Mouse (Mus musculus): ENCODE data around the gene Suox. TPM values are rescaled to one million over a fixed set of nuclear protein-coding genes. Genes with fewer than 3 reads are reported as not detected.
A peak's percentile ranks its signal among the peaks of the same experiment; 100 is the strongest.
"Not testable (repeated sequence)": the region's sequence is repeated elsewhere in the genome, so short reads cannot be mapped to it uniquely, and the experiment has no call there.

Suox gene
- total RNA-seq (2021) = 22.1 and 30.0 TPM in 2 replicates
- long read RNA-seq, experiment 1, transcript Suox-201 (4 exons, 2,497 nt) = major isoform, 19 of 25 reads
- long read RNA-seq, experiment 1, partial matches to known transcripts = 5 of 25 reads
- long read RNA-seq, experiment 1, other reads (novel, unspliced or antisense) = 1 of 25 reads
- long read RNA-seq, experiment 2, transcript Suox-201 (4 exons, 2,497 nt) = major isoform, 23 of 31 reads
- long read RNA-seq, experiment 2, partial matches to known transcripts = 8 of 31 reads
- long read RNA-seq, experiment 2, other reads (novel, unspliced or antisense) = 0 of 31 reads

DNA sequence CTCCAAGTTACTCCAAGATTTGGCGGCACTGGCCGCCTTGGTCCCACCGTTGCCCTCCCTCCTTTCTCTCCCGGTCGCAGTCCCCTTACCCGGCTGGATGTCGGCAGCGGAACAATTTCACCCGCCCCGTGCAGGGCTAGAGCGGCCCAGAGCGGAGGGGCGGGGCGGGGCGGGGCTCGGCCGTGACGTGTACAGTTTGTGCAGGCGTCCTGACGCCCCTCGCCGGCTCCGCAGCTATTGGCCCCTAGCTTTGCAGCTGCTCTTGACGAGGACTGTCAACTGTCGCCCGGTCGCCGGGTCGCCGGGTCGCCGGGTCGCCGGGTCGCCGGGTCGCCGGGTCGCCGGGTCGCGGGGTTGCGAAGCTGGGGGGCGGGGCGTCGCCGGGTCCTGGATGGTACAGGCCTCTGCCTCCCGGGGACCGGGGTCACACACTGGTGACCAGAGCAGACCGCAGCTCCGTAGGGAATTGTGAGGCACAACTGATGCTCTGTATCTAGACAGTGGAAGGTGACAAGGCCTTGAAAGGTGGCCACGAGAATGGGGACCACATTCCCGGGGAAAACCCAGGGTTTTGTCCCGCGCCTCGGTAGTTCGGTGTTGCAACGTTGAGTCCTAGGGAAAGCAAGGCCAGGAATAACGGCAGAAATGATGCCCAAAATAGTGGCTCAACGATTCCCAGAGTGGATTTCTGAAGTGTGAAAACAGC, at the start of gene Suox:
TSS of gene Suox (minus strand) at position 311 of the 706 bp plus-strand sequence.
- peak; percentile 86 for DNase-seq

DNA sequence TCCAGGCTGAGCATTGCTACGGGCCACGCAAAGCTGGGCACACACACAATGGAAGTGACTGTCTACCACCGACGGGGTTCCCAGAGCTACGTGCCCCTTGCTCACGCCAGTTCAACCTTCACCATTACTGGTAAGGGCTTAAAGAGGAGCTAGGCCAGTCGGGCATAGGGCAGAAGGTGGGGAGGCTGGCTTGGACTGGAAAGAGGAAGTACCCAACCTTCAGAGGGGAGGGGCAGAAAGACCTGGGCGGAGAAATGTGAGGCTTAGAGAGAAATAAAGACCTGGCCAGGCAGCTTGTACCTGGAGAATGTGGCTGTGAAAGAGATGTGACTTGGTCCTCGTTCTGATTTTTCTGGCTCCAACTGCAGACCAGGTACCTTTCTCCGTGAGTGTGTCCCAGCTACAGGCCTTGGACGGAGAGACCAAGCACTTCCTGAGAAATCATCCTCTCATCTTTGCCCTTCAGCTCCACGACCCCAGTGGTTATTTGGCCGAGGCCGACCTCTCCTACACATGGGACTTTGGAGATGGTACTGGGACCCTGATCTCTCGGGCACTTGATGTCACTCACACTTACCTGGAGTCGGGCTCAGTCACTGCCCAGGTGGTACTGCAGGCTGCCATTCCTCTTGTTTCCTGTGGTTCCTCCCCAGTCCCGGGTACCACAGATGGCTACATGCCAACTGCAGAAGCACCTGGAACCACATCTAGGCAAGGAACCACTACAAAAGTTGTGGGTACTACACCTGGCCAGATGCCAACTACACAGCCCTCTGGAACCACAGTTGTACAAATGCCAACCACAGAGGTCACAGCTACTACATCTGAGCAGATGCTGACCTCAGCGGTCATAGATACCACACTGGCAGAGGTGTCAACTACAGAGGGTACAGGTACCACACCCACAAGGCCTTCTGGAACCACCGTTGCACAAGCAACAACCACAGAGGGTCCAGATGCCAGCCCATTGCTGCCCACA, 42.0 kb upstream of the Suox start:
- peak; percentile 22 for DNase-seq

- not testable (repeated sequence) for DNase-seq
Measured at GRCm38 (mm10) chr10:128711318-128711717, 37.4 kb upstream of the Suox start.

GRCm38 (mm10) chr10:128705317-128705693, 31.4 kb upstream of the Suox start:
- peak; percentile 25 for DNase-seq

DNA sequence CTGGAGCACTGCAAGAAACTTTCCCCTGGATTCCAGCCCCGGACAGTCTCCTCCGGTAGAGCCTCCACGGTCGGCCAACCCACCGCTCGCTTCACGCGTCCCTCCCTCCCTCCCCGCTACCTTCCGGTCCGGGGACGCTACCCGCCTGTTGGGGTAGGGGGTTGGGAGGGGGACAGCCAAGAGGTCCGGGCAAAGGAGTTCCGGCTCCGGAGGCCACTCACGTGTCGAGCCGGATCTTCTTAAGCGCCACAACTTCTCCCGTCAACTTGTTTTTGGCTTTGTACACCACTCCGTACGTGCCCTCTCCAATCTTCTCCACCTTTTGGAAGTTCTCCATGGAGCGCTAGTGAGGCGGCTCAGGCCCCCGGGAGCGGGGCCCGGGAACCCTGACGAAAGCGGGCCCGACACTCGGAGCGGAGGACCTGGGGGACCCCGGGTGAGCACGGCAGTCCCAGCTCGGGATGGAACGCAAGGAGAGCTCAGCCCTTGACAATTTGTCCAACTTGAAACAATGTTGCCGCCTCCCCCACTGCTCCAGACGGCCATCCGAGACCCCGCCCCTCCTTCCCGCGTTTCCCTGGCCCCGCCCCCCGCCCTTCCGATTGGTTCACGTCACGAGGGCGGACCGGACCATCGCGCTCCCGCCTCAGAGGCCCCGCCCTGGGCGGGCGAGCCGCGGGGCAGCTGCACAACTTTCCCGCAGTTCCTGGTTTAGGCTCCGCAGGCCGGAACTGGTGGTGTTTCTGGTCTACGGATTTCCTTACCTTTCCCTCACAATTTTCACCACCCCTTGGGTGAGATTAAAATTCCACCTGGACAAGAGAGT, 30.8 kb upstream of the Suox start, which contains the start of gene Cdk2:
TSS of gene Cdk2 (minus strand) at position 541 of the 826 bp plus-strand sequence.
- DNase-seq = peak; percentile 97

DNA sequence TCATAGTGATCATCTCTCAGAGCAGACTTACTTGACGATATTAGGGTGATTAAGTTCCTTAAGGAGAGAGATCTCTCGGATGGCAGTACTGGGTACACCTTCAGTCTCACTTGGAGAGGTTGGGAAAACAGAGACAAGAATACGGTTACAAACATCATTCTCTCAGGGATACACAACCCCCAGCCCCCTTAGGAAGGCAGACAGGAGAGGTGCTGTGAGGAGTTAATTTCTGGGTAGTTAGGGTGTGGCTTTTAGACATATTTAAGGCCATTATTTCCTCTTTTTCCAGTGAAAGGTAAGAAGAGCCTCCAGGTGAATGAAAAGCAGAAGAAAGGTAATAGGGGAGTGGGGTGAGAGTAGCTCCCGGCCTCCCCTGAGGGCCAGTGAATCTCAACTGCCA, 30.0 kb upstream of the Suox start, which contains the start of gene Pmel:
TSS of gene Pmel (plus strand) at position 301 of the 400 bp plus-strand sequence.
- DNase-seq = no peak

- peak; percentile 45 for DNase-seq
Measured at GRCm38 (mm10) chr10:128702328-128703007, 28.6 kb upstream of the Suox start.

DNA sequence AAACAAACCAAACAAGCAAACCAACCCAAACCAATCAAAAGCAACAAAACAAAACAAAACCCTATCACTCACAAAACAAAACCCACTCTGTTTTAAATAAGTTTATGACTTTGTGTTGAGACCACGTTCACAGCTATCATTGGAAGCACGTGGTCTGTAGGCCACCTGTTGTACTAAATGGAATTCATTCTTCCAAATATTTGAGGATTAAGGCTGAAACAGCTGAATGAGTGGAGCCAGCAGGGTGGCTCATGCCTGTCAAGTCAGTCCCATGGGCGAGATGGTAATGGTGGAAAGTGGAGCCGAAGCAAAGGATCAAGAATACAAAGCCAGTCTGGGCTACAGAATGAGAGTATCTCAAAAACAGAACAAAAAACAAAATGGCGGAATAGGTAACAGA, 26.8 kb upstream of the Suox start:
- DNase-seq = no peak

DNA sequence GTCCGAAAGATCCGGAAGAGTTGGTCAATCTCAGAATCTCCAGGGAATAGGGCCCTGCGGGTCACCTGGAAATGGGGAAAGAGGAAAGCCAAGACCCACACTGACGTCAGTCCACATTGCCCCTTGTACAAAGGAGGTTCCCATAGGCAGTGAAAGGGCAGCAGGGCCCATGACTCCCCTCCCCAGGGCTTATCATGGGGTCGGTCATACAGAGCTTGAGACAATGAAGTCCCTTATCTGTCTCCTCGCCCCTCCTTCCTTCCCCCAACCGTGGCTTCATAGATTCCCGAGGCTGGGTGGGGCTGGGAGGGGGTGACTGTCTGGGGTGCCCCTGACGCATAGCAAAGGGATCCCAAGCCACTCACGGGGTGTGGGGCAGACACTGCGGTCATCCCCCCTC, 25.7 kb upstream of the Suox start:
- no peak for DNase-seq

DNA sequence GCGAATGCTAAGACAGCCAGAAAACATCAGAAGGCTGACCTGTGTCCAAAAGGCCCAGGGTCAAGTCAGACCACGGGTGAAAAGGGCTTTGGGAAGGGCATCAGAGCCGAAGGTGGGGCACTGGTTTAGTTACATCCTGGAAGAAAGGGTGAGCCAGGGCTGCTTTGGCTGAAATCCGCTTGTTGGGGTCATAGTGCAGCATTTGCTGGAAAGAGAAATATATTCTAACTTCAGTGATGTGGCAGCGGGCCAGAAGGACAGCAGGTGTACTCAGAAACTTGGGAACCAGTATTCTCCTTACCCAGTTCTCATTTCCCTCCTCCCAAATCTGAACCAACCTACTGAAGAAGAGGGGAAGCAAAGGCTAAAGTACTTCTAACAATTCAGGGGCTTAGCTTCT, 25.1 kb upstream of the Suox start:
- DNase-seq = no peak

DNA sequence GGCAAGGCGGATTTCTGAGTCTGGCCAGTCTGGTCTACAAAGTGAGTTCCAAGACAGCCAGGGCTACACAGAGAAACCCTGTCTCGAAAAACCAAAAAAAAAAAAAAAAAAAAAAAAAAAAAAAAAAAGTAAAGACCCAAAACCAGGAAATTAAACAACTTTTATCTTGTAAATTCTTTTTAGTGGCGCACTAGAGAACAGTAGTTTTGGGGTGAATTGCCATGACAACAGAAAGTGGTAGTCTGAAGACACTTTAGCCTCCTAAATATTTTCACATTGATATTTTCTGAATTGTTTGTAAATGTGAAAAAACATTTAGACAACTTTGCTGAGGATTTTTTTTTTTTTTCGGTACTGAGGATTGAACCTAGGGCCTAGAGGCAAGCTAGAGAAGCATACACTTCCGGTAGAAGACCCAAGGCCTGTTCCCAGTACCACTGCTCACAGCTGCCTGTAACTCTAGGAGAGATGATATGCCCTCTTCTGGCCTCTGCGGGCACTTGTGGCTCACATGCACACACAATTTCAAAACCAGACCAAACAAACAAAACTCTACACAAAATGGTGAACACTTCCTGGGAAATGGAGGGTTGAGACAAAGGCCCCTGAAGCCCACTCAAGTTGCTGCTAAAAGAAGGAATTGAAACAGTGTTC, 23.3 kb upstream of the Suox start:
- DNase-seq = no peak

DNA sequence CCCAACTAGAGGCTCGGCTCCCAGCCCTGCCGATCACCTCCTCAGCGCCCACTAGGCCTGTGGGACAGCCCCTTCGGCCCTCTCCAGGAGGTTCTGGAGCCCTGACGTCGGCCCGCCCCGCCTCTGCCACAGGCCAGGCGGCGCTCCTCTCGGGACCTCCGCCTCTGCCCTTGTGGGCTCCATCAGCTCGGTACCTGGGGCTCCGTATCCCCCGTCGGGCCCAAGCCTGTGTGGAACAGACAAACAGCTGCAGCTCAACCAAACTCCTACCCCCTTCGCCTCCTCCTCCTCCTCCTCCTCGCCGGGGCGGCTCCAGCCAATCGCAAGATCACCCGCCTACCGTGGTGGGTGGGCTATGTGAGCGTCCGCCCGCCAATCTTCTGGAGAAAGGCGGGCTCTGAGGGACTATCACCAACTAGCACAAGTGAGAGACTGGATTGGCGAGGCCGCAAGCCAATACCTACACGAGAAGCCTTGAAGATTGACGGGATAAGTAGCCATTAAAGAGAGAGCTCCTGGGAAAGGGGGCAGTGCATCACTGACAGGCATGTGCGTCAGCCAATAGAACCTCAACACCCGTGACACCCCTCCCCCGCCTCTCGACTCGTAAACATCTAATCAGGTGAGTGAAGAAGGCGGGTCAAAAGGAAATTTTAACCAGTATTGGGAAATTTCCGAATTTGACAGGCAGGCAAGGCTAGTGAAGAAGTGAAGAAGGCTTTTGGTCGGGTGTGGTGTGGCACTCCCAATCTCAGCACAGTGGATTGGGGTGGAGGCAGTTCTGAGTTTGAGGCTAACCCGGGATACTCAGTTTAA, 22.3 kb upstream of the Suox start, which contains the start of gene Rab5b:
TSS of gene Rab5b (minus strand) at position 273 of the 816 bp plus-strand sequence.
- peak; percentile 98 for DNase-seq

DNA sequence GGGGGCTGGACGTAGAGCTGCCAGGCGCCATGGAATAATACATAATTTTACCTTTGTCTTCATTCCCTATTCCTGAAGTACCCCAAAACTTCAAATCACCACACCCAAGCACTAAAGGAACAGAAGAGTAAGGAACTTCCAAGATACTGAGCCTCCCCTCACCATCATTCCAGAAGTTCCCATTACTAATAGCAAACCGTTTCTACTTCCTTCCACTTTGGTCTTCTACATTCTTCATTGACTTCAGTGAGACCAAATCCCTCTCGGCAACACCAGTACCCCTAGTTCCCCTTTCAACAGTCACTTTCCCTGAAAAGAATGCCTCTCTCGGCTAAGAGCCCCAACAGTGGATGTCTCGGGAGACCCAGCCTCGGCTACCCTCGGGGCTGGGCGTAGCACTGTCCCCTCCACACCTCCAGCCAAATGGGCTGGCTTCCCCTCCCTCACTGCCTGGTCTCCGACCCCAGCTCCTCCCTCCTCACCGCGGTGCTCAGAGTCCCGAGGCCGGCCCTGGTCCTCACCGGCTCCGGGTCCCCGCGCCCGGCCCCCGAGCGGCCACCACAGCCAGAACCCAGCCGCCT, 21.6 kb upstream of the Suox start:
- no peak for DNase-seq

GRCm38 (mm10) chr10:128674469-128675008, 666 bp upstream of the Suox start:
- DNase-seq = peak; percentile 38

GRCm38 (mm10) chr10:128671148-128671547, 2.7 kb downstream of the Suox start:
- no peak for DNase-seq

DNA sequence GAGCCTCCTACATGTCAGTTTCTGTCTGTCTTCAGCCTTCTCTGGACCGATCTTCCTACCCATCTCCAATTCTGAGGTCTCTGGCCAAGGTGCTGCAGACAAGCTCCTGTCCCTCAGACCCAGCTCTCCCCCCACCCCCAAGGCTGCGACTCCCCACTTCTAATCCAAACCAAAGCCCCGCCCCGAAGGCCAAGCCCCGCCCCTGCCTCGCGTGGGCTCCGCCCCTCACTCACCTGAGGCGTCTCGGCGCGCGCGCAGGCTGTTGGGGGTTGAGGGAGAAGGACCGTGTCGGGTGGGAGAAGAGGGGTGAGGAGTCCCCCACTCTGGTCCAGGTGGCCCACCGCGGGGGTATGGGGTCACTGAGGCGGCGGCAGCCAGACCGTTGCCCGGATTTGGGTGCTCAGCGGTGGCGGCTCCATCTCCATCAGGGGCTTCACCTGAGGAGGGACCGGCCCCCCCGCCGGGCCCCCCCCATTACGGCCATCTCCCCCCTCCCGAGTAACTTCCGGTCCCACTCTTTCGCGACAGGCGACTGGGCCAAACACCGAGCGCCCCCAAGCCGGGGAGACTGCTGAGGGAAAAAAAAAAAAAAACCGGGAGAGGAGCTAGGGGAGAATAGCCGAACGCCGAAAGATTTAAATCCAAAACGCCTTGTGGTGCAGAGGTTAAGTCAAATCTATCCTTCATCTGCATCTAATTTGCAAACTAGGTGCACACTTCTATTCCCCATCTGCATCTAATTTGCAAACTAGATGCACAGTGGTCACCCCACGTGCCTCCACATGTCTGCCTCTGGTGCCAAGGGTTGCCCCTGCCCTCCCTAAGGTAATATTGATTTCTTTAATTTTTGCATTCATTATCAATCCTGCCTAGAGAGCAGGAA, 4.8 kb downstream of the Suox start:
- peak; percentile 77 for DNase-seq

- DNase-seq = no peak
Measured at GRCm38 (mm10) chr10:128665806-128666205, 8.1 kb downstream of the Suox start.

- DNase-seq = no peak
Measured at GRCm38 (mm10) chr10:128665307-128665706, 8.6 kb downstream of the Suox start.
